Mouse (Mus musculus) kidney, adult 11 months (tissue): Measurements from ENCODE around the gene Kat7.

ENCODE experiments used
- DNase-seq: peaks from one replicate; pipeline ENCODE4 v3.0.0; 2022

Gene Kat7

GRCm38 (mm10) chr11:95333209-95333608 lies 23.2 kb upstream of the Kat7 start:
- DNase-seq = no peak

DNA sequence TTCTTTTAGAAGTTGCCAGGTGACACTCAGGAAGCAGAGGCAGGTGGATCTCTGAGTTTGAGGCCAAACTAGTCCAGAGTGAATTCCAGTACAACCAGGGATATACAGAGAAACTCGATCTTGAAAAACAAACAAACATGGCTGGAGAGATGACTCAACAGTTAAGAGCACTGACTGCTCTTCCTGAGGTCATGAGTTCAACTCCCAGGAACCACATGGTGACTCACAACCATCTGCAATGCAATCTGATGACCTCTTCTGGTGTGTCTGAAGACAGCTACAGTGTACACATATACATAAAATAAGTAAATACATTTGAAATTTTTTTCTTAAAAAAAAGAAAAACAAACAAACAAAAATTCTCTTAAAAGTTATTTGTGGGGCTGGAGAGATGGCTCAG lies 20.6 kb upstream of the Kat7 start:
- DNase-seq = no peak

- no peak for DNase-seq
These were observed 18.6 kb upstream of the Kat7 start for GRCm38 (mm10) chr11:95328629-95329028.

- DNase-seq = no peak
These were observed 16.2 kb upstream of the Kat7 start for GRCm38 (mm10) chr11:95326243-95326642.

- DNase-seq = no peak
These were observed 15.8 kb upstream of the Kat7 start for GRCm38 (mm10) chr11:95325832-95326231.

DNA sequence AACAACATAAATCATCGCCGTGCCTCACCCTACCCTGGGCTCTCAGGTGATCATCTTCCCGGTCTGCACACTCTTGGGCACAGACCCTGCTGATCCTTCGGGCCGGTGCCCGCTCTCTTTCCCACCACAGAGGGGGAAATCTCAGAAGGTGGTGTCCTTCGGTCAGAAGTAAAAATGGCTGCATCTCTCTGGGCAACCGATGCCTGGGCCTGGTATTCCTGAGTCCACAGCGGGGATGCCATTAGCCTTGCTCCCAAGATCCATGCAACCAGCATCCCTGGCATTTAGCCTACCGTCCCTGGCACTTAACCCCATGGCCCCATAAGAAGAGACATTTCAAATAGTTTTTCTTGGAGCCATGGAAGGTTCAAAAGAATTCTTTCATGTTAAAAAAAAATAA lies 14.1 kb upstream of the Kat7 start:
- DNase-seq = no peak

GRCm38 (mm10) chr11:95320010-95320409 lies 10.0 kb upstream of the Kat7 start:
- no peak for DNase-seq

DNA sequence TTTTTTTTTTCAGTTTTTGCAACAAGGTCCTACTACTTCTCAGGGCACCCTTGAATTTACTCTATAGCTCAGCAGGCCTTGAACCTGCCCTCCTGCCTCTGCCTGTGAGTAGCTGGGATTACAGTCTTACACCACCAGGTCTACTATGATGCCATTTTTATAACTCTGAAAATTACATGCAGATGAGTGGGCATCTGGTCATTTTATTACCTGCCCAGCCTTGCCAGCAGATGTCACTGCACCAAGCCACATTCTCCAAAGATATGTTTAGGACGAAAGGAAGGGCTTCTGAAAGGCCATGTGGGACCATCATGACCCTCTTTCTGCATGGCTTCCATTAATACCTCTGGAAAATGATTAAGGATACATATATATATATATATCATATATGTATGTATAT lies 9.5 kb upstream of the Kat7 start:
- no peak for DNase-seq

GRCm38 (mm10) chr11:95318116-95318515 lies 8.1 kb upstream of the Kat7 start:
- no peak for DNase-seq

GRCm38 (mm10) chr11:95315215-95315955 lies 5.3 kb upstream of the Kat7 start:
- DNase-seq = no peak

GRCm38 (mm10) chr11:95311425-95311807 lies 1.4 kb upstream of the Kat7 start:
- DNase-seq = no peak

DNA sequence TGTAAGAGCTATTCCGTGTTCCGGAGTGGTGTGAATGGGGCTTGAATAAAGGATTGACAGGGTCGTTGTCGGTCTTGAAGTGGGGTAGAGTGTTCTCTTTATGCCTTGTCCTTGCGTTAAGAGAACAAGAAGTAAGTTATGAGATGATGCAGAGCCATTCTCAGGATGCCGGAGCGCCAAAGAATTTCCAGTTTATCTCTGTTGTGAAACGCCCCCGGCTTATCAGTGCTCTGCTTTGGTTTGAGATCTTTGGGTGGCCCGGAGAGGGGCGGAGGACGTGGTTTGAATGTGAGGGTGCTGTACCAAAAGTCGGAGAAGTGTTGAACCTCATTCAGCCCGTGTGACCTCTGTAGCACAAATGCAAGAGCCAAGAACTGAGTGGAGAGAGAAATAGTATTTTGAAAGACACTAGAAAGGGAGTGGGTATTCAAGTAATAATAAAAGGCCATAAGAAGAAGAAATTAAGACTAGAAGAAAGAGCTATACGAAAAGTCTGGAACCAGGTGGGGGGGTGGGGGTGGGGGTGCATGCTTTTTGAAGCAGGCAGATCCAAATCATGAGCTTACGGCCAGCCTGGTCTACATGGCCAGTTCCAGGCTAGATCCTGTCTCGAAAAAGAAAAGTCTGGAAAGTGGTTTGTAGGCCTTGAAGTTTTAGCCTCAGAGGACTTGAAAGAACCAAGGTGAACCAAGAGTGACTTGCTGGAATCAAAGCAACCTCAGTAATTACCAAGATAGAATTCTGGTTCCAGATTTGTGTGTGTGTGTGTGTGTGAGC lies 790 bp upstream of the Kat7 start:
- DNase-seq = peak; percentile 51

GRCm38 (mm10) chr11:95309510-95310006 lies 488 bp downstream of the Kat7 start:
- DNase-seq = peak; percentile 99

GRCm38 (mm10) chr11:95307526-95307925 lies 2.5 kb downstream of the Kat7 start:
- DNase-seq = peak; percentile 24

- DNase-seq = no peak
These were observed 4.4 kb downstream of the Kat7 start for GRCm38 (mm10) chr11:95305600-95305999.

- no peak for DNase-seq
These were observed 8.3 kb downstream of the Kat7 start for GRCm38 (mm10) chr11:95301772-95302171.

- no peak for DNase-seq
These were observed 10.2 kb downstream of the Kat7 start for GRCm38 (mm10) chr11:95299886-95300285.

GRCm38 (mm10) chr11:95298146-95298545 lies 11.9 kb downstream of the Kat7 start:
- no peak for DNase-seq

GRCm38 (mm10) chr11:95295736-95296135 lies 14.3 kb downstream of the Kat7 start:
- no peak for DNase-seq

DNA sequence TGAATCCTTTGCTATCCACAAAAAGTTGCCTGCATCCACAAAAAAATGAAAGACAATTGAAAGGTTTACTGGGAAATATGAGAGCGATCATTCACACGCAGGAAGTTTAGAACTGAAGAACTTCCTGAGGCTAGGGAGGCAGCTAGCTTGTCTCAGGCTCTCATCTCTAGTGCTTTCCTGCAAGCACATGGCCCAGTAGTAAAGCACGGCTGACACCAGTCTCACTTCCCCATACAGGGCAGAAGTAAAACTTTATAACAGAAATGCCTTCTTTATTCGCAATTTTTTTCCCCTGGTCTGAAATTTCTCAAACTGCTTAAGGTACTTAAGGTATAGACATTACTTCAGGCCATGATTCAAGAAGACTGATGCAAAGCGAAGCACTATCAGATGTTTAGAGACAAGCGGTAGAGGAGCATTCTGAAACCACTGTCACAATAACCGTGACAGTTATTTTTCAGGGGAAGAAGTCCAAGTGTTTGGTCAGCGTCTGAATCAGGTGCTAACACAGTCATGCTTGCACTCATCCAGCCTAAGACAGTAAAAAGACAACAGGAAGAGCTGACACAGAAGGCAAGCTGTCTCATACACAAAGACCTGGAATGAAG lies 16.9 kb downstream of the Kat7 start:
- no peak for DNase-seq

DNA sequence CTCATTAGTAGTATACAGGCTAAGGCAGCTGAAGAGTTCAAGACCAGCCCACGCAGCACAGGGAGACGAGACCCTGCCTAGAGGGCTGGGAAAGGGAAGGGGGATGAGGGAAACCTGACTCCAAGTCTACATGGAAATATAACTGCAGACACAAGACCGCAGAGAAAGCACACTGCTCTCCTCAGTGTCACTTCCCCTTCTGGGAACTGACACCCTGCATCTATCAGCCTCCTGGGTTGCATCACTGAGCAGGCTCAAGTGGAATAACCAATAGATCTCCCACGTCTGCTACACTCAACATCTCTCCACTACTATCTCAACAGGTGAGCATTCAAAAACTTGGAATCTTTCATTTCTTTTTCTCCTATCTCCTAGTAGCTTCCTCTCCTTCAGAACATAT lies 18.0 kb downstream of the Kat7 start:
- no peak for DNase-seq

GRCm38 (mm10) chr11:95282331-95282730 lies 27.7 kb downstream of the Kat7 start:
- DNase-seq = no peak

- DNase-seq = no peak
These were observed 30.9 kb downstream of the Kat7 start for GRCm38 (mm10) chr11:95279061-95279659.
